Mouse (Mus musculus) Muller cell, postnatal 12 days (primary cell): ENCODE measurements around the gene 4933412E24Rik.

ENCODE experiments used
- DNase-seq: peaks from one replicate; pipeline ENCODE4 v3.0.0-alpha.2; 2015; ENCODE audit errors: inconsistent ontology term

4933412E24Rik gene

DNA sequence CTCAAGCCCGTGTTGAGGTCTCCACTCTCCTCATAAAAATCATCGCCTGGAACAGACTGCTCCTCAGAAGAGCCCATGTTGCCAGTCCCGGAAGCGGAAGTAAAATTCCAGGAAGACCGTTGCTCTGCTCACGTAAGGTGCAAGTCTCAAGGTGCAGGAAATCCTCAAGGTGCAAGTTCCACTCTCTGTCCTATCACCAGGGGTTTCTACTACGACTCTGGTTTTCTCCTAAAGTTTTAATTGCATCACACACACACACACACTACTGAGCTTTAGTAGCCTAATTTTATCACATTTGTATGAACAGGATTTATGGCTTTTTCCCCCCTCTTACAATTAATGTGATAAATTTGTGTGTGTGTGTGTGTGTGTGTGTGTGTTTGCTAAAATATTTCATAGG, at the start of gene 4933412E24Rik:
4933412E24Rik (minus strand) TSS at position 101 of the 400 bp plus-strand sequence.
- no peak for DNase-seq

DNA sequence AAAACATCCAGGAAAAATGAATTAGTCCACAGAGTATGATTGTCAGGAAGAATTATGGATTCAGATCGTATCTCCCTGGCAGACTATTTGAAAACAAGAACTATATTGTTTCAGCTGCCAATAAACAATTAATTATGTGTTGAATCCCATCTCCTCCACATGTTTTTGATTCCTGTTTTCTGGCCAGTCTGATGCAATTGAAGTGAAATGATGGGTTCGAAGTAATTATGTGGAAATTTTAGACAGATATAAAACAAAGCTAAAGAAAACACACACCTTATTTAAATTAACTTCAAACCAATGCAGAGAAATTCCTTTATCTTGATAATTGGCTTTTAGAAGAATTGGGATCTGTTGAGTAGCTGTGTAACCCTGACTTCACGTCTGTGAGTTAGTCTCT, 14.3 kb upstream of the 4933412E24Rik start:
- DNase-seq: peak; percentile 58

DNA sequence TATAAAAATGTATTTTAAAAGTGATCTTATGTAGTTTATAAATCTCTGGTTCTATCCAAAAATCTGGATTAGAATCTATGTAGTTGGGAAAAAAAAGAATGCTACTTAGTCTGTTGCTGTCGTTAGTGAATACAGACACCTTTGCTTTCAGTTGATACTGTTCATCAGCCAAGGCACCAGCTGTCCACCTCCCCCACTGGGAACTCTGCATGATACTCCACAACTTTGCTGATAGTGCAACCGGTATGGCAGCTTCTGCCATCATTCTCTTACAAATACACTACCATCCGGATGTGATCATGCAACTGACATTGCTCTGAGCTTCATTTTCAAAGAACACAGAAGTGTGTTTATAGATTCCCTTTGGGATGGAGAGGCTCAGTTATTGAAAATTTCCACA, 4.8 kb upstream of the 4933412E24Rik start:
- DNase-seq: no peak

DNA sequence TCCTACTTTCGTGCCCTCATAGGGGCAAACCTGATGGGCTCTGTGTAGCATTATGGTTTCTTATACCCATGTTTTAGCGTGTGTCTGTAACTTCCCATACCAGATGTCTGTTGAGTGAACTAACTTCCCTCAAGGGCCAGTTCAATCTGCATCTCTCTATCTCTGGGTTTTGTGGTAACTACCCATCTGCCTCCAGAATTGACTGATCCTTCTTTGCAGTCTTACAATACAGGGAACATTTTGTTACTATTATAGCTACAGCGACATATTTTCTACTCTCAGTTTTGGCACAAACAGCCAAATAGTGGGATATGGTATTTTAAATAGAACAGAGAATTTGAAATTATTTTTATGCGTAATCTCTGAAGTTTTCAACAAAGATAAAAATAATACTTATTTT, 6.2 kb downstream of the 4933412E24Rik start:
- no peak for DNase-seq

DNA sequence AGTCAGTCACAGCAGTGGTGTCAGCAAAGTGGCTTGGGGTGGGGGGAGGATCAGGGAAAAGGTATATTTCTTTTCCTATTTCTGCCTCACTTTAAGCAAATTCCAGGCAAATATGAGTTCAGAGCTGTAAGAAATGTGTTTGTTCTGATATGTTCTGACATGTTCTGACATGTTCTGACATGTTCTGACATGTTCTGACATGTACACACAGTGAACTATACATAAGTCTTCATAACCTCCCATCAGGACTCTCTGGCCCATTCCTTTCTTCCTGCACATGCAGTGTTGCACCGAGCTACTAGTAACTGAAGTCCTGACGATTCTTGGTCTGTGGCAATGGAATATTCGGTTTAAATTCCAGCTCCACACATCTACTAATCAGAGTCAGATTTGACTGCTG, 6.8 kb downstream of the 4933412E24Rik start:
- no peak for DNase-seq

DNA sequence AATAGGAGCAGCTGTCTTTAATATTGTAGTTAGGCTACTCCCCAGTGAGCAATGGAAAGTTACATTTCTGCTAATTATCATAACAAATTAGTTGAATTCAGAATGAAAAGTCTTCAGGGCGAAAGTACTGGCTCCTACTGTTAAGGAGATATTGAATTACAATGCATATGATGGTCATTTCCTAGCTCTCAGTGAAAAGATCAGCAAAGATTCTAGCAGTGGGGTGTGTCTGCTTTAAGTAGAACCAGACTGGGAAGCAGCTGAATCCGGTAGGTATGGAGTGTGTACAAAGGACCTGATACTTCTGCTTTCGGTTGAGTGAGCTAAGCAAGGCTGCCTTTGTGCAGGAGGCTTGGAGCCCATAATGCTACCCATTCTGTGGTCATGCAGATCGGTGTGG, 32.6 kb downstream of the 4933412E24Rik start:
- no peak for DNase-seq

DNA sequence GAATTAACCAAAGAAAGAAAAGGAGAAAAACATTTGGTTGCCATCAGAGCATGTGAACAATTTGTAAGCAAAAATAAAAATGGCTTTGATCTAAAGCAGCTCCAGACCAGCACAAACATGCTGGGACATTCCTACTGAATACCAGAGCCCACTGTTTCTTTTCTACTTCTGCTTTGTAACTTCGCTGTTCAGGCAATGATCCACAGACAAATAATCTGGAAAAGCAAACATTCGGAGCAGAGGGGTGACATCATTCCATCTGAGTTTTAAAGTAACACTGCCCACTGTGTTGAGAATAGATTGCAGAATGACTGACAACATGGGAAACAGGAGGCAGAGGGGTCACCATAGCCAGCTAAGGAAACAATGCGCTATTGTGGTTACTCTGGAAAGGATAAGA, 41.1 kb downstream of the 4933412E24Rik start:
- DNase-seq: peak; percentile 87

DNA sequence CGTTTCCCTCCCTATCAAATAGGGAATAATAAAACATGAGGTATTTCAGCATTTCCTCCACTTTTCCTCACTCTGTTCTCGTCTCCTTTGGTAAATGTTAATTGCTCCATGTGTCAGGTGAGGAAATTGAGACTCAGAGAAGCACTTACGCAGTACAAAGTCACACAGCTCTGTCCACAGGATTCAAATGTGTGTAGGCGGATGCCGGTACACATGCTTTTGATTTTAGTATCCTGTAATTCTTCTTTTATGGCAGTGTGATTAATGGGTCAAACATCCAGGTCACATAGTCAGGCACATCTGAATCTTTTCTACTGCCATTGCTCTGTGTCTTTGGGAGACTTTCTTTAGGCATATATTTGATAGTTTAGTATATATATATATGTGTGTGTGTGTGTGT, 41.8 kb downstream of the 4933412E24Rik start:
- DNase-seq: peak; percentile 57

DNA sequence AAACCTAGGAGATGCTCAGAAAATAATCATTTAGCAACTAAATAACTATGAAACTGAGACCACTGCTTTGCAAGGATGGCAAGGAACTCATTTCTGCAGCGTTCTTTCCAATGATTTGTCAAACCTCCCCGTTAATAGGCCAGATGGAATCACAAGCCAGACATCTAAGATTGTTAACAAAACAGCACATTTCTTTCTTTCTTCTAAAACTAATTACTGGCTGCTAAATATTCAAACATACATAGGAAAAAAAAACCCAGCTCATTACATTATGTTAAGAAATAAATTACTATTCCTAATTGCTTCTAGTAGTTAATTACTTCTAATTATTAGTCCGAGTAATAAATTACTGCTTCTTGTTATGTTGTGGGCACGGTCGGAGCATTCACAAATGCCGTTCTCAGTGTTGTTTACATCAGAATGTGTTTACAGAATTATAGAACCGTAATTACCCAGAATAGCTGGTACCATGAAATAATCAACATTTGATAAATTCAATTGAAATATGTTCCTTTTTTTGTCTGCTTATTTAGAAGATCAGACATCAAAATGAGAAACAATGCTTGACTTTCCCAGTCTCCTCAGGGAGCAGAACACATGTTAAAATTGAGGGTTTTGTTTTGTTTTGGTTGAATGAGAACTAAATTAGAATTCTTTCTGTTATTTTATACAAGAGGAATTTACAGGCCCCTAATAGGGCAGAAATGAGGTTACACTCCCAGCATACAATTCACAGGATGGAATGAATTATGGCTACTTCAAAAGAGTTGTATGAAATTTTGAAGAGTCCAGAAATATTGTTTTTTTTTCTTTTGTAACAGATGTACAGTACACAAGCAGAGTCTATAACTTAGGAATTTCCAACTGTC, 42.5 kb downstream of the 4933412E24Rik start:
- DNase-seq: peak; percentile 40
